Mouse (Mus musculus): ENCODE data around the gene Tnf. TPM values are rescaled to one million over a fixed set of nuclear protein-coding genes. Genes with fewer than 3 reads are reported as not detected.
A peak's percentile ranks its signal among the peaks of the same experiment; 100 is the strongest.

Gene Tnf
- polyA plus RNA-seq, 1 experiment from 2014 or later: 0.47 TPM

- Histone ChIP-seq H3K9ac (ENCODE audit: low read depth, low read length) (no peak overlapping the region), H3K27me3 (replicated peaks; ENCODE audit: control insufficient read depth, insufficient read depth, low read length) (peaks cover 41% of the 10 kb centered on the region), H3K27ac (ENCODE audit: low read depth, low read length) (no peak overlapping the region), H3K4me2 (no peak overlapping the region), H3K9me3 (ENCODE audit: control insufficient read depth, low read length) (no peaks in the 10 kb centered on the region), H3K36me3 (ENCODE audit: control insufficient read depth, insufficient read depth, low read length) (no peaks in the 10 kb centered on the region), H3K4me3 (ENCODE audit: low read depth, low read length) (no peak overlapping the region), H3K4me1 (replicated peaks; ENCODE audit: control insufficient read depth, insufficient read depth, low read length) (peaks cover 14% of the 10 kb centered on the region)
- DNase-seq (ENCODE audit: low spot score) (no peak), ATAC-seq (replicated peaks; ENCODE audit: low FRiP score) (no peak)
- WGBS: 34% methylated on average over 6 of the region's 6 CpGs
These were observed 4.7 kb downstream of the Tnf start for GRCm38 (mm10) chr17:35197126-35197525.

DNA sequence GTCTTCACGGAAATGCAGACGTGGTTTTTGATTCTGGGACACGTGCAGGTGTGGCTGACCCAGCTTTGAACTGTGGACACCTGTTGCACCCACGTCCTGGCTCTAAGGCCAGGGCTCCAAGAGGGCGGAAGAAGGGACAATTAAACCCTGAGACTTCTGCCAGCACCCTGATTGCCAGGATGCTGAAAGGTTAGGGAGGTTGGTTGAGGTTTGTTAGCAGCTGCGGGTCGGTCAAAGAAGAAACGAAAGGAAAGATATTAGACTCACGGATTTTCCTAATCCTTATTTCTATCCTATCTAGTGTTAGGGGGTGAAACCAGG lies 5.5 kb downstream of the Tnf start:
- H3K4me2 ChIP-seq: peak overlapping the region; percentile 76
- peak overlapping the region; percentile 45; the same call in 1 of the 2 replicates for H3K4me3 ChIP-seq (ENCODE audit: low read depth, low read length)
- WGBS: 29% methylated on average over 9 of the region's 9 CpGs
- peaks cover 32% of the 10 kb centered on the region for H3K27me3 ChIP-seq (replicated peaks; ENCODE audit: control insufficient read depth, insufficient read depth, low read length)
- no peak overlapping the region for H3K9ac ChIP-seq (ENCODE audit: low read depth, low read length)
- DNase-seq (ENCODE audit: low spot score) (no peak), ATAC-seq (replicated peaks; ENCODE audit: low FRiP score) (no peak)
- H3K4me1 ChIP-seq (replicated peaks; ENCODE audit: control insufficient read depth, insufficient read depth, low read length): peaks cover 14% of the 10 kb centered on the region
- H3K27ac ChIP-seq (ENCODE audit: low read depth, low read length): no peak overlapping the region
- H3K36me3 ChIP-seq (ENCODE audit: control insufficient read depth, insufficient read depth, low read length): no peaks in the 10 kb centered on the region
- H3K9me3 ChIP-seq (ENCODE audit: control insufficient read depth, low read length): no peaks in the 10 kb centered on the region

DNA sequence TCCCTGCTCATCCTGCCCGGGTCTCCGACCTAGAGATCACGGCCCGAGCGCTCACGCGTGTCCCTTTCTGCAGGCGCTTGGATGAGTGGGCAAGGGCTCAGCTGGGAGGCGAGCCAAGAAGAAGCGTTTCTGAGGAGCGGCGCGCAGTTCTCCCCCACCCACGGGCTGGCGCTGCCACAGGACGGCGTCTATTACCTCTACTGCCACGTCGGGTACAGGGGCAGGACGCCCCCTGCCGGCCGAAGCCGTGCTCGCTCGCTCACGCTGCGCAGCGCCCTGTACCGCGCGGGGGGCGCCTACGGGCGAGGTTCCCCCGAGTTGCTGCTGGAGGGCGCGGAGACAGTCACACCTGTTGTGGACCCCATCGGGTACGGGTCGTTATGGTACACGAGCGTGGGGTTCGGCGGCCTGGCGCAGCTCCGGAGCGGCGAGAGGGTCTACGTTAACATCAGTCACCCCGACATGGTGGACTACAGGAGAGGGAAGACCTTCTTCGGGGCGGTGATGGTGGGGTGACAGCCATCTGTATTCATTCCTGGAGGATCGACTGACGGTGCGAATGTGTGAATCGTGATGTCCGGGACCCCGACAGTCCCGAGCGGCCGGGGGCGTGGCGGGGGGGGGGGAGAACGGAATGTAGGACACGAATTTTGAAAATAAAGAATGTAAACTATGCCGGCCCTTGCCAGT lies 6.0 kb downstream of the Tnf start:
- Histone ChIP-seq H3K27me3 (replicated peaks; ENCODE audit: control insufficient read depth, insufficient read depth, low read length) (peaks cover 27% of the 10 kb centered on the region), H3K27ac (ENCODE audit: low read depth, low read length) (no peak overlapping the region), H3K4me1 (replicated peaks; ENCODE audit: control insufficient read depth, insufficient read depth, low read length) (peaks cover 14% of the 10 kb centered on the region), H3K4me2 (peak overlapping the region; percentile 76), H3K36me3 (ENCODE audit: control insufficient read depth, insufficient read depth, low read length) (no peaks in the 10 kb centered on the region), H3K9me3 (ENCODE audit: control insufficient read depth, low read length) (no peaks in the 10 kb centered on the region), H3K4me3 (ENCODE audit: low read depth, low read length) (peak overlapping the region; percentile 45), H3K9ac (ENCODE audit: low read depth, low read length) (peak overlapping the region; percentile 52)
- 2% methylated on average over 66 of the region's 66 CpGs for WGBS
- peak; percentile 83 for DNase-seq (ENCODE audit: low spot score)
- peak; percentile 80 for ATAC-seq (replicated peaks; ENCODE audit: low FRiP score)

GRCm38 (mm10) chr17:35194844-35195630 lies 6.8 kb downstream of the Tnf start:
- Histone ChIP-seq H3K4me2 (peak overlapping the region; percentile 76), H3K9me3 (ENCODE audit: control insufficient read depth, low read length) (no peaks in the 10 kb centered on the region), H3K4me1 (replicated peaks; ENCODE audit: control insufficient read depth, insufficient read depth, low read length) (peaks cover 17% of the 10 kb centered on the region), H3K4me3 (ENCODE audit: low read depth, low read length) (peak overlapping the region; percentile 45), H3K36me3 (ENCODE audit: control insufficient read depth, insufficient read depth, low read length) (no peaks in the 10 kb centered on the region), H3K27me3 (replicated peaks; ENCODE audit: control insufficient read depth, insufficient read depth, low read length) (peaks cover 23% of the 10 kb centered on the region), H3K27ac (ENCODE audit: low read depth, low read length) (0 out of 2 replicates have a peak overlapping the region, but pooled peaks have one; percentile 19), H3K9ac (ENCODE audit: low read depth, low read length) (peak overlapping the region; percentile 52)
- WGBS: 35% methylated on average over 19 of the region's 19 CpGs
- no peak for DNase-seq (ENCODE audit: low spot score)
- no peak; the same call in 1 of the 2 replicates for ATAC-seq (replicated peaks; ENCODE audit: low FRiP score)

- H3K9ac ChIP-seq (ENCODE audit: low read depth, low read length): no peak within 1 kb of the TSS
- H3K9me3 ChIP-seq (ENCODE audit: control insufficient read depth, low read length): no peaks in the 10 kb centered on the region
- no peaks in the 10 kb centered on the region for H3K36me3 ChIP-seq (ENCODE audit: control insufficient read depth, insufficient read depth, low read length)
- H3K27me3 ChIP-seq (replicated peaks; ENCODE audit: control insufficient read depth, insufficient read depth, low read length): peaks cover 23% of the 10 kb centered on the region
- H3K4me1 ChIP-seq (replicated peaks; ENCODE audit: control insufficient read depth, insufficient read depth, low read length): peaks cover 22% of the 10 kb centered on the region
- no peak for ATAC-seq (replicated peaks; ENCODE audit: low FRiP score)
- no peak for DNase-seq (ENCODE audit: low spot score)
- WGBS: 48% methylated on average over 28 of the region's 28 CpGs
- peak within 1 kb of the TSS; percentile 76 for H3K4me2 ChIP-seq
- 0 out of 2 replicates have a peak within 1 kb of the TSS, but pooled peaks have one; percentile 19 for H3K27ac ChIP-seq (ENCODE audit: low read depth, low read length)
- H3K4me3 ChIP-seq (ENCODE audit: low read depth, low read length): peak within 1 kb of the TSS; percentile 45
These were observed 7.6 kb downstream of the Tnf start, which contains the start of gene Ltb for GRCm38 (mm10) chr17:35193881-35194843. Gene Ltb (plus strand): TSS chr17:35194439.

- DNase-seq (ENCODE audit: low spot score): no peak
- Histone ChIP-seq H3K4me2 (no peak overlapping the region), H3K27ac (ENCODE audit: low read depth, low read length) (no peak overlapping the region), H3K4me1 (replicated peaks; ENCODE audit: control insufficient read depth, insufficient read depth, low read length) (peaks cover 22% of the 10 kb centered on the region), H3K36me3 (ENCODE audit: control insufficient read depth, insufficient read depth, low read length) (no peaks in the 10 kb centered on the region), H3K4me3 (ENCODE audit: low read depth, low read length) (no peak overlapping the region), H3K9me3 (ENCODE audit: control insufficient read depth, low read length) (no peaks in the 10 kb centered on the region), H3K9ac (ENCODE audit: low read depth, low read length) (no peak overlapping the region), H3K27me3 (replicated peaks; ENCODE audit: control insufficient read depth, insufficient read depth, low read length) (peaks cover 18% of the 10 kb centered on the region)
- WGBS: 68% methylated on average over 5 of the region's 5 CpGs
- ATAC-seq (replicated peaks; ENCODE audit: low FRiP score): no peak
These were observed 8.9 kb downstream of the Tnf start for GRCm38 (mm10) chr17:35192924-35193323.

- Histone ChIP-seq H3K9me3 (ENCODE audit: control insufficient read depth, low read length) (no peaks in the 10 kb centered on the region), H3K27me3 (replicated peaks; ENCODE audit: control insufficient read depth, insufficient read depth, low read length) (peaks cover 18% of the 10 kb centered on the region), H3K4me2 (no peak overlapping the region), H3K27ac (ENCODE audit: low read depth, low read length) (no peak overlapping the region), H3K4me1 (replicated peaks; ENCODE audit: control insufficient read depth, insufficient read depth, low read length) (peaks cover 22% of the 10 kb centered on the region), H3K4me3 (ENCODE audit: low read depth, low read length) (no peak overlapping the region), H3K36me3 (ENCODE audit: control insufficient read depth, insufficient read depth, low read length) (no peaks in the 10 kb centered on the region), H3K9ac (ENCODE audit: low read depth, low read length) (no peak overlapping the region)
- no peak for ATAC-seq (replicated peaks; ENCODE audit: low FRiP score)
- 56% methylated on average over 2 of the region's 2 CpGs for WGBS
- no peak for DNase-seq (ENCODE audit: low spot score)
These were observed 10.1 kb downstream of the Tnf start for GRCm38 (mm10) chr17:35191723-35192122.

GRCm38 (mm10) chr17:35190096-35190495 lies 11.7 kb downstream of the Tnf start:
- Histone ChIP-seq H3K9ac (ENCODE audit: low read depth, low read length) (peak overlapping the region; percentile 14; the same call in 1 of the 2 replicates), H3K27ac (ENCODE audit: low read depth, low read length) (peak overlapping the region; percentile 68; the same call in 1 of the 2 replicates), H3K27me3 (replicated peaks; ENCODE audit: control insufficient read depth, insufficient read depth, low read length) (peaks cover 10% of the 10 kb centered on the region), H3K4me1 (replicated peaks; ENCODE audit: control insufficient read depth, insufficient read depth, low read length) (peaks cover 28% of the 10 kb centered on the region), H3K9me3 (ENCODE audit: control insufficient read depth, low read length) (no peaks in the 10 kb centered on the region), H3K4me3 (ENCODE audit: low read depth, low read length) (peak overlapping the region; percentile 5; the same call in 1 of the 2 replicates), H3K4me2 (peak overlapping the region; percentile 39), H3K36me3 (ENCODE audit: control insufficient read depth, insufficient read depth, low read length) (no peaks in the 10 kb centered on the region)
- DNase-seq (ENCODE audit: low spot score) (no peak), ATAC-seq (replicated peaks; ENCODE audit: low FRiP score) (no peak)
- WGBS: 38% methylated on average over 4 of the region's 4 CpGs
